Mouse (Mus musculus): Measurements from ENCODE around the gene Fut11.

DNA sequence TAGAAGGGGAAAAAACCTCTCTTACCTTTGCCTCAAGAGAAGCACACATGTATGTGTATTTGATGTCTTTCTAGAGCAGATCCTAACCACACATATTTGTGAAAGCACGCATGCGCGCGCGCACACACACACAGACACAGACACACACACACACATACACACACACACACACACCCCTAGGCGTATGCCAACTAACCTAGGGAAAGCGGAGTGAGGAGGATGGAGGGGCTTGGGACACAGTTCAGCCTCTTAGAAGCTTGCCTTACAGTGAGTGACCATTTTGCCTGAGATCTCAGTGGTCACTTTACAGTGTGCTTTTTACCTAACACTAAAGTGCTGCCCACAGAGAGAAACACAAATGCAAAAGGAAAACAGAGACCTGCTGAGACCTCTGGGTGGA lies 35.1 kb upstream of the Fut11 start:
- no peak for TF ChIP-seq CTCF (IDR thresholded peaks at IDR 0.05; ENCODE audit: low read depth, low read length)
- TF ChIP-seq TAL1 (conservative IDR thresholded peaks at IDR 0.05; ENCODE audit: low read depth, low read length), result no peak
- TF ChIP-seq POLR2AphosphoS5 (IDR thresholded peaks at IDR 0.05; ENCODE audit: insufficient replicate concordance, low read depth, low read length), result no peak

Data from G1E (cell line).